Mouse (Mus musculus) layer of hippocampus, adult 2 months (tissue): ENCODE results near the gene Map3k3. TPM values are rescaled to one million over a fixed set of nuclear protein-coding genes. Genes with fewer than 3 reads are reported as not detected.

Experiments
- DNase-seq, 2 experiments: peaks; one replicate each; pipeline ENCODE4 v3.0.0; 2022; ENCODE audit warnings: low spot score in 2 of 2
- H3K27ac ChIP-seq: fragments of 200-600 bp; 2 replicates; pipeline ENCODE4 v1.8.1; 2022
- H3K4me3 ChIP-seq: fragments of 200-600 bp; 2 replicates; pipeline ENCODE4 v1.8.1; 2022; ENCODE audit warnings: mild to moderate bottlenecking
- CTCF ChIP-seq: fragments of 200-600 bp; conservative IDR thresholded peaks from 2 replicates; pipeline ENCODE4 v1.8.1; 2022; ENCODE audit warnings: antibody characterized with exemption, mild to moderate bottlenecking, moderate library complexity
- long read RNA-seq, 2 experiments: library from polyadenylated mRNA; stranded (forward); transcript quantifications; one replicate each; pipeline ENCODE4 v2.0.0; 2021; ENCODE audit warnings: borderline mapping rate in 2 of 2
- total RNA-seq, 2 experiments: library from RNA; stranded (reverse); gene quantifications; 2 replicates each; pipeline ENCODE4 v1.2.3; 2021

Map3k3 gene
- 10 to 100 TPM; 31.5 to 33.0 TPM for total RNA-seq
- long read RNA-seq, experiment 1, transcript Map3k3-201 (16 exons, 3,450 nt), result major isoform, 5 of 10 reads
- long read RNA-seq, experiment 1, partial matches to known transcripts, result 1 of 10 reads
- long read RNA-seq, experiment 1, other reads (novel, unspliced or antisense), result 4 of 10 reads
- long read RNA-seq, experiment 2, transcript Map3k3-201 (16 exons, 3,450 nt), result major isoform, 6 of 14 reads
- long read RNA-seq, experiment 2, partial matches to known transcripts, result 2 of 14 reads
- long read RNA-seq, experiment 2, other reads (novel, unspliced or antisense), result 6 of 14 reads

- peak; percentile 98 to 100 for DNase-seq
- TF ChIP-seq CTCF, result peak; percentile 75
- Histone ChIP-seq H3K27ac (peak within 1 kb of the TSS; percentile 98), H3K4me3 (peak within 1 kb of the TSS; percentile 98)
Measured at GRCm38 (mm10) chr11:106083708-106084701, at the start of gene Map3k3. Map3k3 (plus strand) TSS chr11:106084613.

GRCm38 (mm10) chr11:106034986-106035385 lies 49.4 kb upstream of the Map3k3 start:
- Histone ChIP-seq H3K27ac (no peak overlapping the region), H3K4me3 (no peak overlapping the region)
- TF ChIP-seq CTCF, result no peak
- no peak for DNase-seq

GRCm38 (mm10) chr11:106036548-106037417 lies 47.6 kb upstream of the Map3k3 start, which contains the start of gene Dcaf7:
Dcaf7 (plus strand) TSS chr11:106036872.
- Histone ChIP-seq H3K4me3 (peak within 1 kb of the TSS; percentile 92), H3K27ac (peak within 1 kb of the TSS; percentile 92)
- DNase-seq, result peak; percentile 98
- 0 out of 2 replicates have a peak, but pooled peaks have one; percentile 11 for TF ChIP-seq CTCF

GRCm38 (mm10) chr11:106037418-106037751 lies 47.0 kb upstream of the Map3k3 start:
- H3K27ac ChIP-seq, result peak overlapping the region; percentile 92
- H3K4me3 ChIP-seq, result peak overlapping the region; percentile 92
- TF ChIP-seq CTCF, result no peak
- DNase-seq, result peak; percentile 75 to 76

- H3K4me3 ChIP-seq, result no peak overlapping the region
- H3K27ac ChIP-seq, result no peak overlapping the region
- DNase-seq, result no peak
- TF ChIP-seq CTCF, result no peak
Measured at GRCm38 (mm10) chr11:106044349-106044748, 40.1 kb upstream of the Map3k3 start.

GRCm38 (mm10) chr11:106045256-106045655 lies 39.2 kb upstream of the Map3k3 start:
- DNase-seq, result no peak
- TF ChIP-seq CTCF, result no peak
- Histone ChIP-seq H3K27ac (no peak overlapping the region), H3K4me3 (no peak overlapping the region)

- no peak overlapping the region for H3K4me3 ChIP-seq
- DNase-seq, result no peak
- TF ChIP-seq CTCF, result no peak
- H3K27ac ChIP-seq, result no peak overlapping the region
Measured at GRCm38 (mm10) chr11:106045780-106046179, 38.6 kb upstream of the Map3k3 start.

- TF ChIP-seq CTCF, result no peak
- H3K27ac ChIP-seq, result no peak overlapping the region
Measured at GRCm38 (mm10) chr11:106046584-106046983, 37.8 kb upstream of the Map3k3 start.

GRCm38 (mm10) chr11:106053921-106054320 lies 30.5 kb upstream of the Map3k3 start:
- Histone ChIP-seq H3K27ac (no peak overlapping the region), H3K4me3 (no peak overlapping the region)
- TF ChIP-seq CTCF, result no peak
- DNase-seq, result no peak

More at GRCm38 (mm10) chr11:106046584-106046983, 37.8 kb upstream of the Map3k3 start:
- no peak for DNase-seq
- no peak overlapping the region for H3K4me3 ChIP-seq

GRCm38 (mm10) chr11:106054600-106054999 lies 29.8 kb upstream of the Map3k3 start:
- no peak overlapping the region for H3K4me3 ChIP-seq
- DNase-seq, result no peak
- no peak overlapping the region for H3K27ac ChIP-seq
- TF ChIP-seq CTCF, result no peak

- no peak for DNase-seq
- no peak for TF ChIP-seq CTCF
- Histone ChIP-seq H3K27ac (no peak overlapping the region), H3K4me3 (no peak overlapping the region)
Measured at GRCm38 (mm10) chr11:106055341-106055740, 29.1 kb upstream of the Map3k3 start.

- Histone ChIP-seq H3K4me3 (no peak overlapping the region), H3K27ac (peak overlapping the region; percentile 18; the same call in 1 of the 2 replicates)
- no peak for TF ChIP-seq CTCF
- no peak for DNase-seq
Measured at GRCm38 (mm10) chr11:106056819-106057491, 27.5 kb upstream of the Map3k3 start.
